Mouse (Mus musculus) left cerebral cortex, postnatal 25 days (tissue): ENCODE results near the gene Xrcc5. TPM values are rescaled to one million over a fixed set of nuclear protein-coding genes. Genes with fewer than 3 reads are reported as not detected.

Source experiments
- DNase-seq, 2 experiments: peaks; one replicate each; pipeline ENCODE4 v3.0.0; 2022; ENCODE audit warnings: low spot score in 2 of 2, mixed read lengths in 1 of 2
- intact Hi-C: fragments of 180-260 bp; cut with DNase I; formaldehyde crosslinking; loops from one replicate; pipeline ENCODE4 v1.15.1; 2025
- total RNA-seq, 2 experiments: library from RNA; stranded (reverse); gene quantifications; 2 replicates each; pipeline ENCODE4 v1.2.3; 2021

Gene Xrcc5
- total RNA-seq, 2 experiments from 2014 or later: 12.7 to 15.2 TPM

DNA sequence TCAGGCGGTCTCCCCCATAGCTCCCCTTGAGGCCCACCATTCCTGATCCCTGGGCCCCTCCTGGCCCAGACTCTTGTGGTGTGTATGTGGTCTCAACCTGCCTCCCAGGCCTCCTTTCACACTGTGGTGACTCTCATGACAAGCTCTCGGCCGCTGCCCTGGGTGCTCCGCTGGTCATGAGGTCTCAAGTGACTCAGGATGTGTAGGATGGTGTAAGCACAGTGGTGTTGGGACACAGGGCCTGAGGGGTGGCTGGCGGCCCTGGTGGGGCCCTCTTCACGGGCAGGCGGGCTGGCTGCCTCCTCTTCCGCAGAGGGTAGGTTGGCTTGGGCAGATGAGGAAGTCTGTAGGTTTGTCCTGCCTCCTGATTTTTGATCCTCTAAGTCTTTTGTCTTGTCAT is 121.3 kb downstream of the Xrcc5 start:
- no peak for DNase-seq
- intact Hi-C loops: no loop called here

DNA sequence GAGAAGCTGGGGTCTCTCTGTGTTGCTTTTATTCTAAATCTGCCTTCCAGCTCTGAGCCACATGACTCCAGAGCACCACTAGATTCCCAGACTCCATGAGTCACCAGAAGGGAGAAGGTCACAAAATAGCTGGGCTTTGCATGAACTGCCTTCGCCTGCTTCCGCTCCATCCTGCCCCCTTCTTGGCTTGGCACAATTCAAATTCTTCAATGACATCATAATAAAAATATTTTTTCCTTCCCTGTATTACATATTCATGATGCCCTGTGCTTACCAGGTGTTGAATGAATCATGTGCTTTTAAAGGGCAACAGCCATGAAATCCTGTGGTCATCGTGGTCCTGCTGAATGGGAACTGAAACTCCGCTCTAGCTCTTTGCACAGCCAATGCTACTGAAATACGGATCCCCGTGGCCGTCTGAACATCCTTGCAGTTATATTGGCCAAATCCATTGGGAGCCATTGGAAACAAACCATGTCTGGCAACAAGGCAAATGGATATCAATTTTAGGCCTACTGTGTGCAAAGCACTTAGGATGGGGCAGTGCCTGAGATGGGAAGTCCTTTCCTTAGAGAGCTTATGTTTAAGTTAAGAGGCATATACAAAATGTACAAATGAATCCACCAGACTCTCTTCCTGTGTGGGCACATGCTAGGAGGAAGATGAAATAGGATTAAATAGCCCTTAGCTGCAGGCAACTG is 122.0 kb downstream of the Xrcc5 start:
- intact Hi-C loops: no loop called here
- DNase-seq: no peak

DNA sequence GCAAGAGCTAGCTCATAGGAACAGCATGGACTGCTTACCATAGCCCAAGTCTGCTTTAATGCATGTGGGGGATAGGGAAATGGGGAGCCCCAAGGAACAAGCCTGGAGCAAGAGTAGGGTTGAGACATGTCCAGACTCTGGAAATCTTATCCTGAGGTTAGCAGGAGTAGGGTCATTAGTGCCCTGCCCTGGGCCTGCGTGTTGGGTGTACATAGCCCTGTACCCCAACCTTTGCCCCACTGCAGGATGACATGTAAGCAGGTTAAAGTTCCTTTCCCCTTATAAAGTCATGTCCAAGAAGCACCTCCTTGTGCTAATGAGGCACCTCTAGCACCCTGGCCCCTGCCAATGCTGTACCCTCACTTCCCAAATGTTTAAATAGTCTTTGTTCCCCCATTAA is 125.4 kb downstream of the Xrcc5 start:
- DNase-seq: no peak

GRCm38 (mm10) chr1:72434510-72434909 is 127.3 kb downstream of the Xrcc5 start:
- intact Hi-C loops: no loop called here
- DNase-seq: peak in 1 of 2 experiments; percentile 52

More for the DNA sequence above, 125.4 kb downstream of the Xrcc5 start:
- intact Hi-C loops: no loop called here

DNA sequence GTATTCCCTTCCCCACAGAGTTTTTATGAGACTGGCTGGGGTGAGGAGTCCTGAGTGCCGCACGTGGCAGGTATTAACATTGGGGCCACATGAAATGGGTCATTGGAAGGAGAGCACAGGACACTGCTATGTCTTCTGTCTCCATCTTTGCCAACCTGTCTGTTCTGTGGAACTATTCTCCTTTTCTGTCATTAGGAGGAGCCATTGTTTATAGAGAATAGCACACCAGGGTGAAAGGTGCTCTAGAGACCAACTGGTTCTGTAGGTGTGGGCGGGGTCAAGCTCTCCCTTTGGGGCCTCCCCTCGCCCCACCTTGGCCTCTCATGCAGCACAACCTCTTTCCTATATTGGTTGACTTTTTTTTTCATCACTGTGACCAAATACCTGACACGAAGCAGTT is 129.7 kb downstream of the Xrcc5 start:
- DNase-seq: no peak
- intact Hi-C loops: no loop called here

DNA sequence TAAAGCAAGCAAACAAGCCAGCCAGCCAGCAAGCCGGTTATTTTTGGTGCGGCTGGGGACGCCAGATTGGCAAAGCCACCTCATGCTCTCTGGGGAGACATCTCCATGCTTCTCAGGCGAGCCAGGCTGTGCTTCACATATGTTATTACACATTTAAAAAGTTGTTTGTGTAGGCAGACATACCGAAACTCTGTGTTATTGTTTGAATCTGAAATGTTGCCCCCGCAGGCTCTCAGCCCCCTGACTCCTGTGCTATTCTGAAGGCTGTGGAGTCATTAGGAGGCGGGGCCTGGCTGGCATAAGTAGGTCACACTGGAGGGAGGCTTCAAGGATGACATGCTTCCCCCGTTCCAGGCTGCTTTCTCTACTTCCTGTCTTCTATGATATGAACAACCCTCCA is 131.9 kb downstream of the Xrcc5 start:
- intact Hi-C loops: no loop called here
- DNase-seq: peak; percentile 32 to 66

DNA sequence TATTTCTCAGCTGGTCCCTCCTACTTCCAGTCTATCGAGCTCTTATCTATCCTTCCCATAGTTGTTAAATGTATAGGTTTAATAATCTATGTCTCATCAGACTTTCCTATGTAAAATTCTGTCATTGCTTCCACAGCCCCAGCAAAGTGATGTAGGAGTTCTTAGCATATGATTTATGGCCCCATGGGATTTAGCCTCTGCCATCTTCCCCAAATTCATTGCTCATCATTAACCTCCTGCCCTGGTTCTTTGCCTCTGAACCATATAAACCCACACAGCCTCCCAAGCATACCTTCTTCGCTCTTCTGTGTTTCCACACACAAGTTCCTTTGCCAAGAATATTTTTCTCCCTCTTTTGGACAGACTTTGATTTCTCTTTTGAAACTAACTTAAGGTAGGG is 135.5 kb downstream of the Xrcc5 start:
- DNase-seq: no peak
- intact Hi-C loops: no loop called here

Other genes starting within 250 kb of the Xrcc5 start
- gene Mreg, start 95.1 kb upstream of the Xrcc5 start, total RNA-seq: 1 to 10 TPM; 3.5 to 4.6 TPM
- gene Pecr, start 23.1 kb upstream of the Xrcc5 start, total RNA-seq: 1 to 10 TPM; 3.3 to 4.1 TPM
- gene Tmem169, start 23.1 kb upstream of the Xrcc5 start, total RNA-seq: 10 to 100 TPM; 21.4 to 25.3 TPM
- gene March4, start 229.5 kb downstream of the Xrcc5 start, total RNA-seq: 10 to 100 TPM; 24.4 to 25.9 TPM